Mouse (Mus musculus) small intestine, adult 2 months (tissue): ENCODE data around the gene Neurl1a. TPM values are rescaled to one million over a fixed set of nuclear protein-coding genes. Genes with fewer than 3 reads are reported as not detected.

Experiments used
- H3K27ac ChIP-seq: fragments of 200-500 bp; 2 replicates; pipeline ENCODE4 v1.5.1; 2012; ENCODE audit warnings: low read depth, low read length, control low read depth, inconsistent platforms; ENCODE audit not compliant: insufficient read depth
- H3K27me3 ChIP-seq: fragments of 200-500 bp; 2 replicates; pipeline ENCODE4 v1.6.1; 2012; ENCODE audit warnings: mild to moderate bottlenecking, moderate library complexity, low read length, inconsistent platforms; ENCODE audit not compliant: control insufficient read depth, insufficient read depth
- H3K36me3 ChIP-seq: fragments of 200-500 bp; 2 replicates; pipeline ENCODE4 v1.6.1; 2012; ENCODE audit warnings: mild to moderate bottlenecking, low read length, control low read depth, inconsistent platforms; ENCODE audit not compliant: control insufficient read depth, insufficient read depth
- H3K4me1 ChIP-seq: fragments of 200-500 bp; 2 replicates; pipeline ENCODE4 v1.6.1; 2012; ENCODE audit warnings: low read length, inconsistent platforms, mixed read lengths; ENCODE audit not compliant: control insufficient read depth, insufficient read depth, insufficient read length
- H3K4me3 ChIP-seq: fragments of 200-500 bp; 2 replicates; pipeline ENCODE4 v1.5.1; 2012; ENCODE audit warnings: low read depth, mild to moderate bottlenecking, control low read depth, inconsistent platforms, low read length, moderate library complexity
- CTCF ChIP-seq: fragments of 200-500 bp; IDR thresholded peaks from 2 replicates; pipeline ENCODE4 v1.5.1; 2012; ENCODE audit warnings: low read depth, mild to moderate bottlenecking, control low read depth, inconsistent platforms, low read length, moderate library complexity, mixed read lengths; ENCODE audit not compliant: insufficient replicate concordance, insufficient read length; ENCODE audit errors: extremely low read depth
- POLR2A ChIP-seq: fragments of 200-500 bp; IDR thresholded peaks from 2 replicates; pipeline ENCODE4 v1.6.1; 2012; ENCODE audit warnings: low read depth, mild to moderate bottlenecking, control low read depth, inconsistent platforms, low read length, moderate library complexity
- WGBS: fragments of 180-500 bp; shearing (Covaris S2); methylation state at CpG from one replicate; pipeline ENCODE4 v1.1.7; 2018; 5-methylcytosine and 5-hydroxymethylcytosine counted together
- polyA plus RNA-seq: library from polyadenylated mRNA; depleted of rRNA; stranded (reverse); fragments of >200 nt; gene quantifications from 2 replicates; pipeline ENCODE4 v1.2.3, GENCODE M21; 2012

Neurl1a gene
- polyA plus RNA-seq, 1 experiment: 6.7 TPM

GRCm38 (mm10) chr19:47168223-47168622 lies 10.4 kb upstream of the Neurl1a start:
- H3K4me3 ChIP-seq: peak overlapping the region; percentile 23
- TF ChIP-seq POLR2A: no peak
- TF ChIP-seq CTCF: peak; percentile 59; the same call in 1 of the 2 replicates
- H3K27ac ChIP-seq: no peak overlapping the region
- 9% methylated on average over 13 of the region's 13 CpGs for WGBS
- no peaks in the 10 kb centered on the region for H3K27me3 ChIP-seq
- H3K4me1 ChIP-seq: no peaks in the 10 kb centered on the region
- no peaks in the 10 kb centered on the region for H3K36me3 ChIP-seq

- H3K36me3 ChIP-seq: no peaks in the 10 kb centered on the region
- TF ChIP-seq POLR2A: no peak
- TF ChIP-seq CTCF: peak; percentile 85; the same call in 1 of the 2 replicates
- no peaks in the 10 kb centered on the region for H3K27me3 ChIP-seq
- WGBS: 17% methylated on average over 11 of the region's 11 CpGs
- H3K4me1 ChIP-seq: no peaks in the 10 kb centered on the region
- H3K4me3 ChIP-seq: peak overlapping the region; percentile 23
- H3K27ac ChIP-seq: no peak overlapping the region
Observed at GRCm38 (mm10) chr19:47168793-47169412, 9.7 kb upstream of the Neurl1a start.

- Histone ChIP-seq H3K27ac (no peak overlapping the region), H3K36me3 (no peaks in the 10 kb centered on the region), H3K4me1 (peaks cover 3% of the 10 kb centered on the region; the same call in 1 of the 2 replicates), H3K4me3 (no peak overlapping the region), H3K27me3 (peaks cover 13% of the 10 kb centered on the region)
- TF ChIP-seq POLR2A (no peak), CTCF (0 out of 2 replicates have a peak, but pooled peaks have one; percentile 30)
- 31% methylated on average over 3 of the region's 3 CpGs for WGBS
Observed at GRCm38 (mm10) chr19:47174515-47174914, 4.1 kb upstream of the Neurl1a start.

GRCm38 (mm10) chr19:47175472-47175871 lies 3.1 kb upstream of the Neurl1a start:
- no peak overlapping the region for H3K4me3 ChIP-seq
- H3K36me3 ChIP-seq: no peaks in the 10 kb centered on the region
- TF ChIP-seq POLR2A (no peak), CTCF (peak; percentile 10; the same call in 1 of the 2 replicates)
- peaks cover 20% of the 10 kb centered on the region for H3K27me3 ChIP-seq
- H3K27ac ChIP-seq: no peak overlapping the region
- WGBS: 53% methylated on average over 2 of the region's 2 CpGs
- H3K4me1 ChIP-seq: peaks cover 3% of the 10 kb centered on the region; the same call in 1 of the 2 replicates

- H3K4me1 ChIP-seq: peaks cover 3% of the 10 kb centered on the region; the same call in 1 of the 2 replicates
- TF ChIP-seq POLR2A (no peak), CTCF (no peak)
- peaks cover 20% of the 10 kb centered on the region for H3K27me3 ChIP-seq
- H3K4me3 ChIP-seq: no peak overlapping the region
- 89% methylated on average over 2 of the region's 2 CpGs for WGBS
- H3K36me3 ChIP-seq: no peaks in the 10 kb centered on the region
- no peak overlapping the region for H3K27ac ChIP-seq
Observed at GRCm38 (mm10) chr19:47176916-47177505, 1.6 kb upstream of the Neurl1a start.

- 24% methylated on average over 10 of the region's 10 CpGs for WGBS
- H3K27me3 ChIP-seq: peaks cover 20% of the 10 kb centered on the region
- no peak overlapping the region; the same call in 1 of the 2 replicates for H3K4me3 ChIP-seq
- peaks cover 3% of the 10 kb centered on the region; the same call in 1 of the 2 replicates for H3K4me1 ChIP-seq
- no peak for TF ChIP-seq POLR2A
- TF ChIP-seq CTCF: 0 out of 2 replicates have a peak, but pooled peaks have one; percentile 15
- H3K36me3 ChIP-seq: no peaks in the 10 kb centered on the region
- no peak overlapping the region for H3K27ac ChIP-seq
Observed at GRCm38 (mm10) chr19:47178001-47178400, 619 bp upstream of the Neurl1a start.

- H3K27me3 ChIP-seq: peaks cover 20% of the 10 kb centered on the region
- H3K27ac ChIP-seq: no peak overlapping the region
- TF ChIP-seq CTCF (no peak), POLR2A (no peak)
- WGBS: 4% methylated on average over 33 of the region's 42 CpGs
- no peaks in the 10 kb centered on the region for H3K36me3 ChIP-seq
- peak overlapping the region; percentile 56 for H3K4me3 ChIP-seq
- H3K4me1 ChIP-seq: peaks cover 3% of the 10 kb centered on the region; the same call in 1 of the 2 replicates
Observed at GRCm38 (mm10) chr19:47179272-47179809, 721 bp downstream of the Neurl1a start.
